8 mouse cellular contexts compared by ENCODE assay signal in genomic region chr8:64761430-64761829, GRCm38 (mm10). TPM values are rescaled to one million over a fixed set of nuclear protein-coding genes. Genes with fewer than 3 reads are reported as not detected.
DNase-seq lines count a peak whose midpoint lies in the region; ATAC-seq and TF ChIP-seq lines count a peak whose summit lies in the region.

No protein-coding gene starts in this region.

- H3K4me3 ChIP-seq in hindbrain, embryonic 14.5 days (replicated peaks; ENCODE audit: low read length) = no peak overlapping the region
- no peak overlapping the region for H3K4me3 ChIP-seq in hindbrain, embryonic 12.5 days
- no peak overlapping the region for H3K4me3 ChIP-seq in liver, embryonic 11.5 days (ENCODE audit: low read depth, low read length)
- H3K4me3 ChIP-seq in stomach, embryonic 16.5 days (replicated peaks; ENCODE audit: low read length) = no peak overlapping the region

- 57% methylated on average over 8 of the region's 8 CpGs for WGBS in hindbrain, embryonic 14.5 days
- WGBS in hindbrain, embryonic 12.5 days = 84% methylated on average over 8 of the region's 8 CpGs
- 71% methylated on average over 8 of the region's 8 CpGs for WGBS in liver, embryonic 11.5 days
- WGBS in stomach, embryonic 16.5 days = 65% methylated on average over 8 of the region's 8 CpGs

- TF ChIP-seq POLR2A in brain, embryonic 14.5 days (IDR thresholded peaks at IDR 0.05; ENCODE audit: borderline replicate concordance, extremely low read depth, insufficient read depth, insufficient read length, poor library complexity, severe bottlenecking) = no peak

- peak; percentile 56; the same call in 1 of the 2 replicates for TF ChIP-seq CTCF in brain, embryonic 14.5 days (IDR thresholded peaks at IDR 0.05; ENCODE audit: borderline replicate concordance, extremely low read depth, insufficient read depth, insufficient read length)

- no peaks in the 10 kb centered on the region for H3K9me3 ChIP-seq in hindbrain, embryonic 14.5 days (ENCODE audit: control insufficient read depth, low read length)
- H3K9me3 ChIP-seq in hindbrain, embryonic 12.5 days (replicated peaks) = no peaks in the 10 kb centered on the region
- no peaks in the 10 kb centered on the region for H3K9me3 ChIP-seq in liver, embryonic 11.5 days (ENCODE audit: control insufficient read depth, low read length)
- no peaks in the 10 kb centered on the region for H3K9me3 ChIP-seq in stomach, embryonic 16.5 days (replicated peaks; ENCODE audit: control insufficient read depth, low read length)

- peak; percentile 55 for DNase-seq in hindbrain, embryonic 14.5 days (ENCODE audit: low spot score)
- peak; percentile 59 for DNase-seq in 3T3-L1 (ENCODE audit: low read depth, low spot score)
- peak; percentile 79 for DNase-seq in brain, embryonic 14.5 days (ENCODE audit: low read depth)
- no peak for DNase-seq in liver, embryonic 11.5 days (ENCODE audit: low spot score)
- DNase-seq in heart, adult 8-10 months (ENCODE audit: low spot score) = no peak
- DNase-seq in testis, postnatal 14 days (ENCODE audit: low spot score) = no peak

- H3K4me1 ChIP-seq in hindbrain, embryonic 14.5 days (replicated peaks; ENCODE audit: control insufficient read depth, insufficient read depth, low read length) = no peaks in the 10 kb centered on the region
- H3K4me1 ChIP-seq in hindbrain, embryonic 12.5 days = no peaks in the 10 kb centered on the region
- H3K4me1 ChIP-seq in liver, embryonic 11.5 days (replicated peaks; ENCODE audit: control insufficient read depth, insufficient read depth, low read length) = no peaks in the 10 kb centered on the region
- no peaks in the 10 kb centered on the region for H3K4me1 ChIP-seq in stomach, embryonic 16.5 days (ENCODE audit: control insufficient read depth, insufficient read depth, low read length)

- H3K27me3 ChIP-seq in hindbrain, embryonic 14.5 days (ENCODE audit: control insufficient read depth, insufficient read depth, low read length) = no peaks in the 10 kb centered on the region
- no peaks in the 10 kb centered on the region for H3K27me3 ChIP-seq in hindbrain, embryonic 12.5 days
- no peaks in the 10 kb centered on the region for H3K27me3 ChIP-seq in liver, embryonic 11.5 days (replicated peaks; ENCODE audit: control insufficient read depth, insufficient read depth, low read length)
- H3K27me3 ChIP-seq in stomach, embryonic 16.5 days (ENCODE audit: control insufficient read depth, insufficient read depth, low read length) = no peaks in the 10 kb centered on the region

- H3K27ac ChIP-seq in hindbrain, embryonic 14.5 days = no peak overlapping the region
- no peak overlapping the region for H3K27ac ChIP-seq in hindbrain, embryonic 12.5 days
- no peak overlapping the region for H3K27ac ChIP-seq in liver, embryonic 11.5 days (ENCODE audit: low read depth, low read length)
- H3K27ac ChIP-seq in stomach, embryonic 16.5 days (ENCODE audit: low read length) = no peak overlapping the region

- H3K9ac ChIP-seq in hindbrain, embryonic 14.5 days = no peak overlapping the region
- no peak overlapping the region for H3K9ac ChIP-seq in hindbrain, embryonic 12.5 days
- no peak overlapping the region for H3K9ac ChIP-seq in liver, embryonic 11.5 days (ENCODE audit: low read depth, low read length)
- no peak overlapping the region for H3K9ac ChIP-seq in stomach, embryonic 16.5 days (ENCODE audit: low read length)

- peaks cover 21% of the 10 kb centered on the region for H3K36me3 ChIP-seq in hindbrain, embryonic 14.5 days (replicated peaks; ENCODE audit: control insufficient read depth, insufficient read depth)
- peaks cover 15% of the 10 kb centered on the region; the same call in 1 of the 2 replicates for H3K36me3 ChIP-seq in hindbrain, embryonic 12.5 days
- H3K36me3 ChIP-seq in liver, embryonic 11.5 days (ENCODE audit: control insufficient read depth, insufficient read depth, low read length) = no peaks in the 10 kb centered on the region
- 0 out of 2 replicates have a peak, but pooled peaks cover 4% of the 10 kb centered on the region for H3K36me3 ChIP-seq in stomach, embryonic 16.5 days (ENCODE audit: control insufficient read depth, insufficient read depth, low read length)

- peak; percentile 59; the same call in 1 of the 2 replicates for ATAC-seq in hindbrain, embryonic 14.5 days (ENCODE audit: low FRiP score)
- no peak for ATAC-seq in hindbrain, embryonic 12.5 days (ENCODE audit: low FRiP score)
- ATAC-seq in liver, embryonic 11.5 days (replicated peaks; ENCODE audit: low FRiP score) = peak; percentile 31; the same call in 1 of the 2 replicates
- peak; percentile 56 for ATAC-seq in stomach, embryonic 16.5 days (ENCODE audit: insufficient read depth, low FRiP score)

- no peak overlapping the region for H3K4me2 ChIP-seq in hindbrain, embryonic 14.5 days (replicated peaks)
- no peak overlapping the region for H3K4me2 ChIP-seq in hindbrain, embryonic 12.5 days (replicated peaks)
- H3K4me2 ChIP-seq in liver, embryonic 11.5 days = no peak overlapping the region
- H3K4me2 ChIP-seq in stomach, embryonic 16.5 days (ENCODE audit: low read depth, low read length) = no peak overlapping the region

RNA-seq across cellular contexts. Expression of gene Msmo1, which starts 27.8 kb away (rescaled TPM):
- 180 and 213 TPM in 2 replicates for polyA plus RNA-seq in hindbrain, embryonic 14.5 days (2014; fragmentation: Nextera tagmentation; extraction: Ambion mirVana)
- polyA plus RNA-seq in hindbrain, embryonic 12.5 days (2016; fragmentation: Nextera tagmentation; extraction: Ambion mirVana) = 149 and 155 TPM in 2 replicates
- 88.1 and 93.4 TPM in 2 replicates for polyA plus RNA-seq in brain, embryonic 14.5 days (2012; rRNA removed)
- polyA plus RNA-seq in liver, embryonic 11.5 days (2014; fragmentation: Nextera tagmentation; extraction: Ambion mirVana) = 132 and 159 TPM in 2 replicates
- 143 and 144 TPM in 2 replicates for polyA plus RNA-seq in stomach, embryonic 16.5 days (2015; fragmentation: Nextera tagmentation; extraction: Ambion mirVana)
- 1 to 10 TPM; 5.1 to 9.7 (median 7.5) TPM for total RNA-seq in heart, adult 8-10 months (2022)

Comparison
In these comparisons a context has a peak if more than half of its experiments do, and no peak if none do; other contexts are left out.
1. DNase-seq: peak in hindbrain, embryonic 14.5 days (single experiment), 3T3-L1 (single experiment) and brain, embryonic 14.5 days (single experiment); none in liver, embryonic 11.5 days (single experiment), heart, adult 8-10 months (single experiment) and testis, postnatal 14 days (single experiment).